Mouse (Mus musculus): ENCODE measurements at regions not wholly inside any gene's neighbourhood (a gene's known extent, or its start where the extent isn't known, plus 50 kb on each side); places are given as distances from the start of the nearest gene placed in this dataset.

DNA sequence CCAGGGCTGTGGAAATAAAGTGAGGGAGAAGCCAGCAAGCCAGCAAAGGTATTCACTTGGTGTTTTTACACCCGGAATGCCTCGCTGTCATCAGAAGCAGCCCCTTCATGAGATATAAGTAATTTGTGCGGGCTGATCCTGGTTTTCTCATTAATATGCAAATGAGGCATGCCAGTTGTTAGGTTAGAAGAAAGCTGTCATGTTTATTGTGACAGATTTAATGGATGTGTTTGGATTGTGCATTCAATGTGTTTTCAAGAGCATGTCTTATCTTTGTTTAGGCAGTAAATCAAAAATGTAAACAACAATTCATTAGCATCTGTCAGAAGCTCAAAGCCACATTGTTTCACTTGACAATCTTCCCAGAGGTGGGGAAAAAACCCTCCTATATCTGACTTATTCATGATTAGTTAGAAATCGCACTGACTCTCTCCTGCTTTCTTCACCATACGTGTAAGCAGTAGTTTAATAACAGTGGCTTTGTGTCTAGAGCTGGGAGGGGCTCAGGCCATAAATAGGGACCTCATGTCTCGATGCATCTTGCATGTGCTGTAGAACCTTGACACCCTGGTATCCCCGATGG, 65.8 kb upstream of the Ctbp2 start:
- WGBS = 67% methylated on average over 7 of the region's 7 CpGs
- TF ChIP-seq POLR2A (IDR thresholded peaks at IDR 0.05; ENCODE audit: borderline replicate concordance, control insufficient read depth, low read depth, low read length) = no peak
- TF ChIP-seq CTCF (IDR thresholded peaks at IDR 0.05; ENCODE audit: control insufficient read depth, insufficient read depth, low read length) = no peak

GRCm38 (mm10) chr7:133185931-133186601, 61.9 kb upstream of the Ctbp2 start:
- Histone ChIP-seq H3K4me1 (ENCODE audit: control insufficient read depth, insufficient read depth, low read length) (no peaks in the 10 kb centered on the region; the same call in 1 of the 2 replicates), H3K27ac (ENCODE audit: control insufficient read depth, insufficient read depth, low read depth, low read length, poor library complexity) (no peak overlapping the region), H3K4me3 (replicated peaks; ENCODE audit: control insufficient read depth, low read depth, low read length) (no peak overlapping the region)
- TF ChIP-seq POLR2A (IDR thresholded peaks at IDR 0.05; ENCODE audit: borderline replicate concordance, control insufficient read depth, low read depth, low read length) (no peak), CTCF (IDR thresholded peaks at IDR 0.05; ENCODE audit: control insufficient read depth, insufficient read depth, low read length) (no peak)
- WGBS = 34% methylated on average over 12 of the region's 12 CpGs

More for the DNA sequence above, 65.8 kb upstream of the Ctbp2 start:
- H3K27ac ChIP-seq (ENCODE audit: control insufficient read depth, insufficient read depth, low read depth, low read length, poor library complexity) = no peak overlapping the region
- H3K4me1 ChIP-seq (ENCODE audit: control insufficient read depth, insufficient read depth, low read length) = no peaks in the 10 kb centered on the region; the same call in 1 of the 2 replicates
- no peak overlapping the region for H3K4me3 ChIP-seq (replicated peaks; ENCODE audit: control insufficient read depth, low read depth, low read length)

DNA sequence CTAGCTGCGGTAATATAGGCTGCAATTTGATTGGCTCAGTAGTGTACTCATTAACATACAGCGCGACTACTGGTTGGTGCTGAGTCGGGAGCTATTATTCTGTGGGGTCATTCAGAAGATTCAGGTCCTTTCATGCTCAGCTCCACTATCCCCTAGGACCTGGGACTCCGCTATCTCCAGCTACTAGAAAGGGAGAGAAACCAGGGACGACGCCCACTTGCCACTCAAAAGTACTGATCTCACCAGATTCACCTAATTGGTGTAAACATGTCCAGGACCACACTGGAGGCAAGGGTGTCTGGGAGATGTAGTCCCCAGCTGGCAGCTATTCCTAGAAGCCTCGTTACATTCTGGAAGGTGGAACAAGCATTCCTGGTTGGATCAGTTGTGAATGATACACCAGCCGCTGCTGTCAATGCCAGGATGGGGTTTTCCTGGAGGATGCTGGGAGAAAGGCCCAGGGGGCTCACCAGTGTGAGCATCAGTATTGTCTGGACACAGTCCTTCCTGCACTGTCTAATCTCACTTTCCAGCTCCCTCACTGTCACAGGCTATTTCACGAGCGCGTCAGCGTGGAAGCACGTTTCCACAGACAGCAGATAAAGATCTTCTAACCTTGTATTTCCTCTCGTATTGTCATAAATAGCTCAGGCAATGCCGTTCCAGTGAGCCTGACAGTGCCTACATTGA, 60.9 kb upstream of the Ctbp2 start:
- H3K4me3 ChIP-seq (replicated peaks; ENCODE audit: control insufficient read depth, low read depth, low read length) = no peak overlapping the region
- H3K4me1 ChIP-seq (ENCODE audit: control insufficient read depth, insufficient read depth, low read length) = no peaks in the 10 kb centered on the region; the same call in 1 of the 2 replicates
- no peak overlapping the region for H3K27ac ChIP-seq (ENCODE audit: control insufficient read depth, insufficient read depth, low read depth, low read length, poor library complexity)
- no peak for TF ChIP-seq POLR2A (IDR thresholded peaks at IDR 0.05; ENCODE audit: borderline replicate concordance, control insufficient read depth, low read depth, low read length)
- TF ChIP-seq CTCF (IDR thresholded peaks at IDR 0.05; ENCODE audit: control insufficient read depth, insufficient read depth, low read length) = no peak
- 60% methylated on average over 16 of the region's 16 CpGs for WGBS

DNA sequence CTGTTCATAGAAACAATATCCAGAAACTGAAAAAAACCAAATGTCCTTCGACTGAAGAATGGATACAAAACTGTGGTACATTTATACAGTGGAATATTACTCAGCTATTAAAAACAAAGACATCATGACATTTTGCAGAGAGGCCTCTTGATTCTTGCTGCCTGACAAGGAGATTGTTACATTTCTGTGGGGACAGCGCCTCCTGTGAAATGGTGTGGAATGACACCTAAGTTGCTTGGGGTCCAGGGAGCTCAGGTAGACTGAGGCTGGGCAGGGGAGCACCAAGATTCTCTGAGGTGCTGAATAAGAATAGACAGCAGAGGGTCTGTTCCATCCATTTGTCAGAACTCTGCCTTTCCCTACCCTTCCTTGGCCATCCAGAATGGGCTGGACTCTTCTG, 57.2 kb upstream of the Ctbp2 start:
- no peak overlapping the region for H3K27ac ChIP-seq (ENCODE audit: control insufficient read depth, insufficient read depth, low read depth, low read length, poor library complexity)
- TF ChIP-seq CTCF (IDR thresholded peaks at IDR 0.05; ENCODE audit: control insufficient read depth, insufficient read depth, low read length) (no peak), POLR2A (IDR thresholded peaks at IDR 0.05; ENCODE audit: borderline replicate concordance, control insufficient read depth, low read depth, low read length) (no peak)
- no peak overlapping the region for H3K4me3 ChIP-seq (replicated peaks; ENCODE audit: control insufficient read depth, low read depth, low read length)
- 48% methylated on average over 2 of the region's 2 CpGs for WGBS
- H3K4me1 ChIP-seq (ENCODE audit: control insufficient read depth, insufficient read depth, low read length) = no peaks in the 10 kb centered on the region; the same call in 1 of the 2 replicates

- H3K4me3 ChIP-seq (replicated peaks; ENCODE audit: control insufficient read depth, low read depth, low read length) = no peak overlapping the region
- 63% methylated on average over 4 of the region's 4 CpGs for WGBS
- H3K27ac ChIP-seq (ENCODE audit: control insufficient read depth, insufficient read depth, low read depth, low read length, poor library complexity) = no peak overlapping the region
- no peak for TF ChIP-seq POLR2A (IDR thresholded peaks at IDR 0.05; ENCODE audit: borderline replicate concordance, control insufficient read depth, low read depth, low read length)
- no peak for TF ChIP-seq CTCF (IDR thresholded peaks at IDR 0.05; ENCODE audit: control insufficient read depth, insufficient read depth, low read length)
- no peaks in the 10 kb centered on the region for H3K4me1 ChIP-seq (ENCODE audit: control insufficient read depth, insufficient read depth, low read length)
Observed at GRCm38 (mm10) chr7:133177179-133177575, 53.0 kb upstream of the Ctbp2 start.

GRCm38 (mm10) chr7:133176256-133177178, 52.4 kb upstream of the Ctbp2 start:
- no peak overlapping the region for H3K4me3 ChIP-seq (replicated peaks; ENCODE audit: control insufficient read depth, low read depth, low read length)
- H3K4me1 ChIP-seq (ENCODE audit: control insufficient read depth, insufficient read depth, low read length) = no peaks in the 10 kb centered on the region
- no peak overlapping the region for H3K27ac ChIP-seq (ENCODE audit: control insufficient read depth, insufficient read depth, low read depth, low read length, poor library complexity)
- TF ChIP-seq POLR2A (IDR thresholded peaks at IDR 0.05; ENCODE audit: borderline replicate concordance, control insufficient read depth, low read depth, low read length) = no peak
- TF ChIP-seq CTCF (IDR thresholded peaks at IDR 0.05; ENCODE audit: control insufficient read depth, insufficient read depth, low read length) = no peak
- WGBS = 34% methylated on average over 10 of the region's 10 CpGs

All from bone marrow, adult 2 months (tissue).